ENCODE assay signal across 20 mouse cellular contexts in the genomic region with DNA sequence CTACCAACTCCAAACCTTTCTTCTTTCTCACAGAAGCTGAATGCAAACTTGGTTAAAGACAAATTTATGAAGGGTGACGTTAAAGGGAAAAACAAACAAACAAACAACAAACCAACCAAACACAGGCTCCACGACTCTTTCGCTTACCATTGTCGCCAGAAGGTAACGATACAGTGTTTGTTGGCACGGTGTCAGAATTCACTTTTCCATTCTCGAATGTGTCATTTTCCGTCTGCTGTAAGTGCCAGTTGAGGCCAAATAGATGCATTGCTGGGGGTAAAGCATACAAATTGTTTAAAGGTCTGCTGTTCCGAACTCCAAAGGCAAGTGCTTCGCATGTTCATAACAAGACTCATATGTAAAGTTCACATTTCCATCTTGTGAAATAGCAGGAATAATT.
"Had no signal": no experiment of that assay in that cellular context is flagged by ENCODE, and none has a peak within 500 bp of the region (broad histone marks: within the 10 kb centered on the region; RNA-seq: fewer than 3 reads in every experiment).

No protein-coding gene starts in this region.

- H3K9me3 ChIP-seq: limb, embryonic 10.5 days; limb, embryonic 13.5 days; lung, embryonic 15.5 days; midbrain, embryonic 10.5 days; midbrain, embryonic 13.5 days; stomach, embryonic 15.5 days had no signal

- H3K4me2 ChIP-seq: limb, embryonic 13.5 days; liver, embryonic 12.5 days; liver, embryonic 15.5 days; lung, embryonic 15.5 days; midbrain, embryonic 13.5 days; stomach, embryonic 15.5 days had no signal

- H3K36me3 ChIP-seq: liver, embryonic 12.5 days; liver, embryonic 15.5 days; lung, embryonic 15.5 days; midbrain, embryonic 13.5 days; stomach, embryonic 15.5 days had no signal

- H3K9ac ChIP-seq: limb, embryonic 13.5 days; liver, embryonic 12.5 days; liver, embryonic 15.5 days; lung, embryonic 15.5 days; midbrain, embryonic 13.5 days; stomach, embryonic 15.5 days had no signal

- H3K27ac ChIP-seq: kidney, postnatal 0 days; layer of hippocampus, adult 2 months; limb, embryonic 10.5 days; limb, embryonic 13.5 days; liver, embryonic 12.5 days; liver, embryonic 15.5 days; lung, embryonic 15.5 days; midbrain, embryonic 13.5 days; stomach, embryonic 15.5 days had no signal

- ATAC-seq: liver, embryonic 12.5 days; midbrain, embryonic 13.5 days had no signal

- H3K4me3 ChIP-seq: layer of hippocampus, adult 2 months; limb, embryonic 10.5 days; limb, embryonic 13.5 days; liver, embryonic 12.5 days; liver, embryonic 15.5 days; lung, embryonic 15.5 days; megakaryocyte, embryonic 14.5 days; midbrain, embryonic 10.5 days; midbrain, embryonic 13.5 days; stomach, embryonic 15.5 days had no signal

- H3K4me1 ChIP-seq: limb, embryonic 10.5 days; liver, embryonic 12.5 days; liver, embryonic 15.5 days; lung, embryonic 15.5 days; megakaryocyte, embryonic 14.5 days; stomach, embryonic 15.5 days had no signal

- H3K27me3 ChIP-seq: limb, embryonic 13.5 days; liver, embryonic 12.5 days; liver, embryonic 15.5 days; lung, embryonic 15.5 days; megakaryocyte, embryonic 14.5 days; midbrain, embryonic 13.5 days; stomach, embryonic 15.5 days had no signal

- DNase-seq: kidney, postnatal 25 days; layer of hippocampus, adult 9-11 months; liver; lung, adult 18-20 months; lung, postnatal 10 days; lung, postnatal 36 days; right cerebral cortex, postnatal 25 days; spleen, adult 18-20 months; thymus, postnatal 25 days had no signal
